In genomic region chr9:87425201-87425600, GRCm38 (mm10) we compare ENCODE assay signal across 10 mouse cellular contexts.
DNase-seq lines count a peak whose midpoint lies in the region; ATAC-seq and TF ChIP-seq lines count a peak whose summit lies in the region.
"Had no signal": no experiment of that assay in that cellular context is flagged by ENCODE, and none has a peak within 500 bp of the region (broad histone marks: within the 10 kb centered on the region; RNA-seq: fewer than 3 reads in every experiment).

No protein-coding gene starts in this region.

- 72% methylated on average over 4 of the region's 4 CpGs for WGBS in forebrain, embryonic 11.5 days
- WGBS in forebrain, embryonic 16.5 days = 68% methylated on average over 4 of the region's 4 CpGs
- 54% methylated on average over 4 of the region's 4 CpGs for WGBS in liver, adult 2 months
- 45% methylated on average over 4 of the region's 4 CpGs for WGBS in liver, embryonic 11.5 days

- H3K4me3 ChIP-seq in forebrain, embryonic 11.5 days (ENCODE audit: low read depth, low read length) = no peak overlapping the region
- H3K4me3 ChIP-seq in forebrain, embryonic 16.5 days (replicated peaks; ENCODE audit: low read length) = no peak overlapping the region
- H3K4me3 ChIP-seq in liver, adult 2 months (ENCODE audit: insufficient read depth, low read depth, low read length) = no peak overlapping the region
- no peak overlapping the region for H3K4me3 ChIP-seq in liver, embryonic 11.5 days (ENCODE audit: low read depth, low read length)
- H3K4me3 ChIP-seq: hindbrain, embryonic 15.5 days; midbrain, embryonic 12.5 days had no signal

- H3K27ac ChIP-seq in forebrain, embryonic 11.5 days (ENCODE audit: low read depth, low read length) = no peak overlapping the region
- no peak overlapping the region for H3K27ac ChIP-seq in forebrain, embryonic 16.5 days (ENCODE audit: low read length)
- no peak overlapping the region for H3K27ac ChIP-seq in liver, adult 2 months (replicated peaks; ENCODE audit: insufficient read depth, low read depth, low read length)
- H3K27ac ChIP-seq in liver, embryonic 11.5 days (ENCODE audit: low read depth, low read length) = no peak overlapping the region
- H3K27ac ChIP-seq: hindbrain, embryonic 15.5 days; midbrain, embryonic 12.5 days had no signal

- H3K9me3 ChIP-seq in forebrain, embryonic 11.5 days (ENCODE audit: control insufficient read depth, low read length) = no peaks in the 10 kb centered on the region
- no peaks in the 10 kb centered on the region for H3K9me3 ChIP-seq in forebrain, embryonic 16.5 days (ENCODE audit: control insufficient read depth, low read length)
- H3K9me3 ChIP-seq in liver, embryonic 11.5 days (ENCODE audit: control insufficient read depth, low read length) = no peaks in the 10 kb centered on the region
- H3K9me3 ChIP-seq: hindbrain, embryonic 15.5 days; midbrain, embryonic 12.5 days had no signal

- H3K79me2 ChIP-seq in liver, adult 2 months (ENCODE audit: control insufficient read depth, insufficient read depth, low read length) = no peaks in the 10 kb centered on the region

- DNase-seq in forebrain, embryonic 11.5 days (ENCODE audit: low spot score) = peak; percentile 63
- no peak for DNase-seq in liver, adult 2 months (ENCODE audit: extremely low read depth, low read depth, low spot score)
- no peak for DNase-seq in liver, embryonic 11.5 days (ENCODE audit: low spot score)
- peak; percentile 58 for DNase-seq in ES-CJ7 (ENCODE audit: low read depth, low spot score)
- peak; percentile 69 for DNase-seq in embryo, embryonic 11 days
- DNase-seq in lung, postnatal 14 days = peak; percentile 7
- no peak for DNase-seq in thymus, adult 18-20 months

- no peak for TF ChIP-seq POLR2A in liver, adult 2 months (IDR thresholded peaks at IDR 0.05; ENCODE audit: extremely low read depth, insufficient read depth, low read length)

- H3K27me3 ChIP-seq in forebrain, embryonic 11.5 days (ENCODE audit: control insufficient read depth, insufficient read depth, low read length) = no peaks in the 10 kb centered on the region
- no peaks in the 10 kb centered on the region for H3K27me3 ChIP-seq in forebrain, embryonic 16.5 days (replicated peaks; ENCODE audit: control insufficient read depth, insufficient read depth, low read length)
- H3K27me3 ChIP-seq in liver, adult 2 months (ENCODE audit: control insufficient read depth, insufficient read depth, low read length) = no peaks in the 10 kb centered on the region
- H3K27me3 ChIP-seq in liver, embryonic 11.5 days (replicated peaks; ENCODE audit: control insufficient read depth, insufficient read depth, low read length) = no peaks in the 10 kb centered on the region
- H3K27me3 ChIP-seq: hindbrain, embryonic 15.5 days had no signal

- H3K9ac ChIP-seq in forebrain, embryonic 11.5 days (ENCODE audit: low read length) = no peak overlapping the region
- no peak overlapping the region for H3K9ac ChIP-seq in forebrain, embryonic 16.5 days (replicated peaks; ENCODE audit: low read depth, low read length)
- H3K9ac ChIP-seq in liver, adult 2 months (ENCODE audit: low read depth, low read length) = no peak overlapping the region
- H3K9ac ChIP-seq in liver, embryonic 11.5 days (ENCODE audit: low read depth, low read length) = no peak overlapping the region
- H3K9ac ChIP-seq: hindbrain, embryonic 15.5 days; midbrain, embryonic 12.5 days had no signal

- no peaks in the 10 kb centered on the region for H3K36me3 ChIP-seq in forebrain, embryonic 11.5 days (ENCODE audit: control insufficient read depth, insufficient read depth, low read length)
- H3K36me3 ChIP-seq in forebrain, embryonic 16.5 days (ENCODE audit: control insufficient read depth, insufficient read depth) = no peaks in the 10 kb centered on the region
- H3K36me3 ChIP-seq in liver, adult 2 months (ENCODE audit: control insufficient read depth, insufficient read depth, low read length) = no peaks in the 10 kb centered on the region
- H3K36me3 ChIP-seq in liver, embryonic 11.5 days (ENCODE audit: control insufficient read depth, insufficient read depth, low read length) = no peaks in the 10 kb centered on the region
- H3K36me3 ChIP-seq: hindbrain, embryonic 15.5 days; midbrain, embryonic 12.5 days had no signal

- peak; percentile 10; the same call in 1 of the 2 replicates for TF ChIP-seq CTCF in liver, adult 2 months (IDR thresholded peaks at IDR 0.05; ENCODE audit: low read depth, low read length)

- H3K4me1 ChIP-seq in forebrain, embryonic 11.5 days (replicated peaks; ENCODE audit: control insufficient read depth, insufficient read depth, low read length) = 0 out of 2 replicates have a peak, but pooled peaks cover 2% of the 10 kb centered on the region
- H3K4me1 ChIP-seq in forebrain, embryonic 16.5 days (replicated peaks; ENCODE audit: control insufficient read depth, insufficient read depth, low read length) = no peaks in the 10 kb centered on the region
- no peaks in the 10 kb centered on the region for H3K4me1 ChIP-seq in liver, adult 2 months (ENCODE audit: control insufficient read depth, insufficient read depth, low read length)
- no peaks in the 10 kb centered on the region for H3K4me1 ChIP-seq in liver, embryonic 11.5 days (replicated peaks; ENCODE audit: control insufficient read depth, insufficient read depth, low read length)
- H3K4me1 ChIP-seq: hindbrain, embryonic 15.5 days; midbrain, embryonic 12.5 days had no signal

- H3K4me2 ChIP-seq in forebrain, embryonic 11.5 days (ENCODE audit: low read depth, low read length, severe bottlenecking) = no peak overlapping the region
- no peak overlapping the region for H3K4me2 ChIP-seq in forebrain, embryonic 16.5 days (ENCODE audit: low read length)
- no peak overlapping the region for H3K4me2 ChIP-seq in liver, embryonic 11.5 days
- H3K4me2 ChIP-seq: hindbrain, embryonic 15.5 days; midbrain, embryonic 12.5 days had no signal

- ATAC-seq in forebrain, embryonic 11.5 days (replicated peaks; ENCODE audit: low FRiP score) = no peak
- no peak for ATAC-seq in forebrain, embryonic 16.5 days
- ATAC-seq in liver, embryonic 11.5 days (replicated peaks; ENCODE audit: low FRiP score) = no peak

Comparison
In these comparisons a context has a peak if more than half of its experiments do, and no peak if none do; other contexts are left out.
1. DNase-seq: peak in forebrain, embryonic 11.5 days (single experiment), ES-CJ7 (single experiment), embryo, embryonic 11 days (single experiment) and lung, postnatal 14 days (single experiment); none in liver, adult 2 months (single experiment), liver, embryonic 11.5 days (single experiment) and thymus, adult 18-20 months (0 of 2).